Mouse (Mus musculus) ES-Bruce4 (cell line): ENCODE data around the gene Wasf1. TPM values are rescaled to one million over a fixed set of nuclear protein-coding genes. Genes with fewer than 3 reads are reported as not detected.

Experiments used
- H3K27ac ChIP-seq: 2 replicates; pipeline ENCODE4 v1.5.1; 2012; ENCODE audit warnings: low read length, inconsistent platforms; ENCODE audit not compliant: insufficient read depth
- H3K27me3 ChIP-seq: 2 replicates; pipeline ENCODE4 v1.6.1; 2012; ENCODE audit warnings: mild to moderate bottlenecking, low read length, inconsistent platforms; ENCODE audit not compliant: control insufficient read depth, poor library complexity, insufficient read depth, severe bottlenecking
- H3K36me3 ChIP-seq: 2 replicates; pipeline ENCODE4 v1.6.1; 2012; ENCODE audit warnings: inconsistent platforms, mild to moderate bottlenecking, low read length, moderate library complexity; ENCODE audit not compliant: control insufficient read depth, poor library complexity, insufficient read depth, severe bottlenecking
- H3K4me1 ChIP-seq: one replicate; pipeline ENCODE4 v1.8.1; 2011; ENCODE audit warnings: low read length; ENCODE audit not compliant: control insufficient read depth, insufficient read depth
- H3K4me3 ChIP-seq: 2 replicates; pipeline ENCODE4 v1.5.1; 2011; ENCODE audit warnings: low read depth, mild to moderate bottlenecking, low read length
- H3K9ac ChIP-seq: 2 replicates; pipeline ENCODE4 v1.6.1; 2012; ENCODE audit warnings: low read depth, mild to moderate bottlenecking, inconsistent platforms; ENCODE audit not compliant: poor library complexity, severe bottlenecking
- H3K9me3 ChIP-seq: replicated peaks from 2 replicates; pipeline ENCODE4 v1.6.1; 2012; ENCODE audit warnings: mild to moderate bottlenecking, low read length, inconsistent platforms; ENCODE audit not compliant: control insufficient read depth, poor library complexity, insufficient read depth, severe bottlenecking
- CTCF ChIP-seq: IDR thresholded peaks from one replicate; pipeline ENCODE4 v1.8.1; 2011; ENCODE audit warnings: low read depth, low read length
- EP300 ChIP-seq: IDR thresholded peaks from 2 replicates; pipeline ENCODE4 v1.6.1; 2011; ENCODE audit warnings: low read depth, low read length; ENCODE audit not compliant: insufficient read depth
- POLR2A ChIP-seq: IDR thresholded peaks from one replicate; pipeline ENCODE4 v1.8.1; 2011; ENCODE audit warnings: low read length; ENCODE audit not compliant: insufficient read depth
- polyA plus RNA-seq: library from polyadenylated mRNA; stranded (reverse); fragments of >200 nt; gene quantifications from 2 replicates; pipeline ENCODE4 v1.2.4, GENCODE M21; 2011; ENCODE audit warnings: low read depth; ENCODE audit not compliant: missing spikeins, insufficient read depth, insufficient read length

Gene Wasf1
- polyA plus RNA-seq, 1 experiment, result 47.3 TPM

DNA sequence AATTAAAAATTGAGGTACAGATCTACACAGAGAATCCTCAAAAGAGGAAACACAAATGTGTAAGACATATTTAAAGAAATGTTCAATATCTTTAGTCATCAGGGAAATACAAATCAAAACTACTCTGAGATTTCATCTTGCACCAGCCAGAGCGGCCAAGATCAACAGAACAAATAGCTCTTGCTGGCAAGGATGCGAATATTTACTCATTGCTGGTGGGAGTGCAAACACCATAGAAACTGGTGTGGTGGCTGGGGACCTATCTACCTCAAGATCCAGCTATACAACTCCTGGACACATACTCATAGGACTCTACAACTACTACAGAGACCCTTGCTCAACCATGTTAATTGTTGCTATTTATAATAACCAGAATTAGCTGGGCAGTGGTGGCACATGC lies 12.0 kb upstream of the Wasf1 start:
- H3K9ac ChIP-seq, result no peak overlapping the region

DNA sequence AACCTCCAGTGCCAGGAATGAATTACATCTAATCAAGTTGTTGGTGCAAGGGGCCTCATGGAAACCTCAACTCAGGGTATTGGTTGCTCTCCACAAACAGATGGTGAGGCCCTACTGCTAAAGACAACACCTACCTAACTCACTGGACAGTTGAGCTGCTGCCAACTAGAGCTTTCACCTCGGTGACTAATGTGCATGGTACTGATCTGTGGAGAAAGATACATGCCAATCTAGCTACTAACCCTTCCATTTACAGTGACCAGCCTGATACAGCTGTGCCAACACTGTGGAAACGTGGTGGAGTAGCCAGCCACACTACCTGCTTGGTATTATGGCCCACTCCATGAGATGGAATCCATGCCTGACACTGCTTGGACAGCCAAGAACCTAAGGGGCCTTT lies 11.2 kb upstream of the Wasf1 start:
- no peak overlapping the region for H3K9ac ChIP-seq
- H3K9me3 ChIP-seq, result no peaks in the 10 kb centered on the region
- no peaks in the 10 kb centered on the region for H3K4me1 ChIP-seq
- no peaks in the 10 kb centered on the region for H3K27me3 ChIP-seq
- H3K4me3 ChIP-seq, result no peak overlapping the region
- H3K27ac ChIP-seq, result no peak overlapping the region
- peaks cover 5% of the 10 kb centered on the region for H3K36me3 ChIP-seq
- no peak for TF ChIP-seq EP300
- TF ChIP-seq POLR2A, result no peak
- no peak for TF ChIP-seq CTCF

More for the DNA sequence above, 12.0 kb upstream of the Wasf1 start:
- no peaks in the 10 kb centered on the region for H3K27me3 ChIP-seq
- no peaks in the 10 kb centered on the region for H3K9me3 ChIP-seq
- H3K27ac ChIP-seq, result no peak overlapping the region
- H3K36me3 ChIP-seq, result peaks cover 5% of the 10 kb centered on the region
- no peak for TF ChIP-seq POLR2A
- no peak for TF ChIP-seq CTCF
- no peak for TF ChIP-seq EP300
- no peak overlapping the region for H3K4me3 ChIP-seq
- H3K4me1 ChIP-seq, result no peaks in the 10 kb centered on the region

DNA sequence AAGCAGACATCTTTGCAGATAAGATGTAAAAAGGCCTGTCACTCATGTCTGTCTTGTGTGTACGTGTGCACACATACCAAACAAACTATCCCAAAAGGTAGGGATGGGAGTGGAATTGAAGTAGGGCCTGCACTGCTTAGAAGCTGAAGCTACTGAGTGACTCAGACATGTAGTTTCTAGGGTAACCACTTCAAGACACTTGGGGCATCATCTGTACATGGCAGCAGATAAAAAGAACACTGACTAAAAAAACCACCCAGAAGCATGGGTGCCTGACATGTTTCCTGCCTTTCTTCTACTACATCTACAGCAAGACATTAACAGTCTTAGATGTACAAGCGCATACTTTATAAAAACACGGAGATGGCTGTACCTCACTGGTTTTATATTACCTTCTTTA lies 5.0 kb upstream of the Wasf1 start:
- no peaks in the 10 kb centered on the region for H3K4me1 ChIP-seq
- no peak overlapping the region for H3K27ac ChIP-seq
- no peak overlapping the region for H3K4me3 ChIP-seq
- no peaks in the 10 kb centered on the region for H3K36me3 ChIP-seq
- no peaks in the 10 kb centered on the region for H3K27me3 ChIP-seq
- no peak for TF ChIP-seq POLR2A
- no peak for TF ChIP-seq EP300
- H3K9ac ChIP-seq, result no peak overlapping the region
- no peaks in the 10 kb centered on the region for H3K9me3 ChIP-seq

DNA sequence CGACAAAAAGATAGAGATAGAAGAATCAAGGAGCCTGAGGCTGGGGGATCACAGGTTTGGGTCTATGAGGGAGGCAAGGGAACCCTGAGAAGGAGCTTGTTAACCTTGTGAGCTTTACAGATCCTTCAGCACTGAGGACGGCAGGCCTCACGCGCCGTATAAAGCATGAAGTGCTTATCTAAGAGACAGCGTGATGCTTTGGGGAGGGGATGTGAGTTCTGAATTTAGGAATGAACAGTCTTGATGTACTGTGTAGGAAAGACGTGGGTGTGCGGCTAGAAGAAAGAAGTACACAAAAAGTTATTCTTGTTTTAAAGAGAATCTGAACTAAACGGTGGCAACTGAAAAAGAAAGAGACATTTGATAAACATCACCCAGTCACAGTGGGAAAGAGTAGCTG lies 3.3 kb upstream of the Wasf1 start:
- Histone ChIP-seq H3K27ac (no peak overlapping the region), H3K36me3 (no peaks in the 10 kb centered on the region), H3K4me3 (no peak overlapping the region), H3K9me3 (no peaks in the 10 kb centered on the region), H3K27me3 (no peaks in the 10 kb centered on the region), H3K9ac (no peak overlapping the region), H3K4me1 (no peaks in the 10 kb centered on the region)
- no peak for TF ChIP-seq EP300
- no peak for TF ChIP-seq CTCF
- TF ChIP-seq POLR2A, result no peak

DNA sequence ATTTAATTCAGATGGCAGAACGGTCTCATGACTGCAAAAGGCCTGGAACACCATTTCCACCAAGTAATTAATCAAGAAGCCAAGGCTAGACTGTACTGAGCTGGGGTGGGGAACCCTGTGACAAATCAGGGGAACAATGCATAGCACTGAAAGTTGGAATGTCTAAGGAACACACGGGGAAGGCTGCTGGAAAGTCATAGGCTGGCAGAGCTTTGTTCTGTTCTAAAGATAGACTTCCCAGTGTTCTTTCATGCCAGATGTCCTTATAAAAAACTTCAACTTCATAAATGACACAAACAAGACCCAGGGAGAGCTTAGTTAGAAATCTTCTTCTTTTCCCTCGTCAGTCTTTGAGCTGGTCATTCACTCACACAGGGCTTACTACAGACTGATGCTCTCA lies 2.0 kb upstream of the Wasf1 start:
- Histone ChIP-seq H3K4me1 (no peaks in the 10 kb centered on the region), H3K27me3 (no peaks in the 10 kb centered on the region), H3K4me3 (no peak overlapping the region), H3K36me3 (no peaks in the 10 kb centered on the region), H3K9ac (no peak overlapping the region), H3K9me3 (no peaks in the 10 kb centered on the region), H3K27ac (no peak overlapping the region)
- TF ChIP-seq EP300 (no peak), CTCF (no peak), POLR2A (no peak)

DNA sequence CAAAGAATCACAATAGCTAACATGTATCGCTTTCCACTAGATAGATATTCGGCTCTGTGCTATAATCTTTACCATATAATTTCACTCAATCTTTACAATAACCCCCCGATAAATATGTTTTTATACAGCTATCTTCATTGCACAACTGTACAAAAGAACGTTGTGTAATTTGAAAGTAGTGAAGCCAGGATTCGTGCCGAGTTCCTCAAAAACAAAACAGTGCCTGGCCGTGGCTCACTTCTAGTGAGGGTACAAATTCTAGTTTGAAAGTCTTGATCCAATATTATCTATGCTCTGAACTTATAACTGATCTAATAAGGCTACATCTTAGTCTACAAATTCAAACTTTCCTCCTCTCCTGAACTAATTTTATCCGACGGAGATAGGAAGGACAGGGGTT lies 942 bp upstream of the Wasf1 start:
- no peaks in the 10 kb centered on the region for H3K9me3 ChIP-seq
- H3K36me3 ChIP-seq, result no peaks in the 10 kb centered on the region
- peak overlapping the region; percentile 76 for H3K9ac ChIP-seq
- H3K27me3 ChIP-seq, result no peaks in the 10 kb centered on the region
- no peak for TF ChIP-seq CTCF
- TF ChIP-seq EP300, result no peak
- no peak for TF ChIP-seq POLR2A
- H3K27ac ChIP-seq, result no peak overlapping the region
- no peaks in the 10 kb centered on the region for H3K4me1 ChIP-seq
- peak overlapping the region; percentile 98 for H3K4me3 ChIP-seq
